Mouse (Mus musculus) heart, adult 9 months (tissue): Measurements from ENCODE around the gene Irak1.
A peak's percentile ranks its signal among the peaks of the same experiment; 100 is the strongest.

ENCODE experiments used
- DNase-seq, 2 experiments: peaks; one replicate each; pipeline ENCODE4 v3.0.0; 2022; ENCODE audit warnings: low spot score in 2 of 2

The Irak1 gene

DNA sequence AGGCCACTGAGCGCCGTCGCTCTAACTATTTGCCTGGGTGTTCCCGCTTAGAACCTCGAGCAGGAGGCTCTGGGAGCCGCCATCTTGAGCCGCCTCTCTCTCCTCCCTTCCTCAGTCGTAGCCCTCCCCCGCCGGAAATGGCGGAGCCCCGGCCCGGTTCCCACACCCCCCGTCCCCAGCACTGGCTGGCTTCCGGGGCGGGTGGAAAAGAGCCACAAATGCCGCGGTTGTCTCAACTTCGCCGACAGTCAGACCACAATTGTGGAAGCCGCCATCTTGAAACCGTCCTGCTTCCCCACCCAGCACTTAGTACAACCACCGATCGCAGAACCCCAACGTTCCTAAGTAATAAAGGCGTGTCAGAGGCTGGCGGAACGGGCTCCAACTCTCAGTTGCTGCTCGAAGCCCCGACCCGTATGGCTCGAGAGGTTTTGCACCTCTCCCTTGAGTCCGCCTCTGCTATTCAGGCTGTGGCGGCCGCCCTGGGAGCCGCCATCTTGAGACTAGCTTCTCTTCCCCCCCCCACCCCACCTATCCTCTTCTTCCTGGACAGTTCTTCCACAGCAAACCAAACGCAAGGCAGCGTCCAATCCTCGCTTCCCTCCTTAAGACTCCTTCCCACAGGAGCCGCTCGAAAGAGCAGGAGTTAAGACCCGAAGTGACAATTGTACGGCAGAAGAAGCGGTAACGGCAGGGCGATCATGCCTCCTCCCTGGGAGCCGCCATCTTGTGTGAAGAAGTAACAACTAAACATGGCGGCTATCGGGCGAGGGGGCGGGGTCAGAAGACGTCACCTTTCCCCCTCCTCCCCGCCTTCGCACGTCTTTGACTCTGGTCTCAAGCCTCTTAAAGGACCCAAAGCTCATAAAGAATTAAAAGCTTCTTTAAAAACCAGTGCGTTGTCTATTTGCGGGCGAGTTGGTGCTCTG, 57.2 kb downstream of the Irak1 start, which contains the start of gene Hcfc1:
Gene Hcfc1, minus strand, starts transcription at position 110 of the 929 bp plus-strand sequence.
- DNase-seq, result peak; percentile 87 to 91

GRCm38 (mm10) chrX:73965307-73965706, 58.4 kb downstream of the Irak1 start:
- DNase-seq, result peak; percentile 35 to 41

GRCm38 (mm10) chrX:73964363-73964762, 59.4 kb downstream of the Irak1 start:
- peak in 1 of 2 experiments; percentile 13 for DNase-seq
